Mouse (Mus musculus) MEL (cell line): ENCODE results near the gene Kmt5a. TPM values are rescaled to one million over a fixed set of nuclear protein-coding genes. Genes with fewer than 3 reads are reported as not detected.
A peak's percentile ranks its signal among the peaks of the same experiment; 100 is the strongest.

Experiments used
- DNase-seq: peaks from one replicate; pipeline ENCODE4 v3.0.0; 2011; ENCODE audit warnings: low read depth, low spot score
- H3K27ac ChIP-seq: 2 replicates; pipeline ENCODE4 v1.5.1; 2012; ENCODE audit warnings: low read depth, mild to moderate bottlenecking, control low read depth, low read length, moderate library complexity; ENCODE audit not compliant: control insufficient read depth
- H3K27me3 ChIP-seq, 2 experiments: fragments of 150-350 bp in 1 of 2; sonication (generic) in 1 of 2; 2 replicates each; pipeline ENCODE4 v1.6.1; 2012; ENCODE audit warnings: low read length in 2 of 2, mild to moderate bottlenecking in 2 of 2, improper control_type of control experiment in 1 of 2, moderate library complexity in 1 of 2; ENCODE audit not compliant: insufficient read depth in 2 of 2, control insufficient read depth in 1 of 2
- H3K36me3 ChIP-seq, 2 experiments: 2 replicates each; pipeline ENCODE4 v1.6.1; 2012 to 2014; ENCODE audit warnings: low read length in 2 of 2, improper control_type of control experiment in 1 of 2, inconsistent platforms in 1 of 2, mild to moderate bottlenecking in 1 of 2; ENCODE audit not compliant: insufficient read depth in 2 of 2, control insufficient read depth in 1 of 2
- H3K4me1 ChIP-seq, 2 experiments: fragments of 150-350 bp in 1 of 2; sonication (generic) in 1 of 2; 2 replicates each; pipeline ENCODE4 v1.6.1; 2012; ENCODE audit warnings: low read length in 2 of 2, improper control_type of control experiment in 1 of 2, mild to moderate bottlenecking in 1 of 2; ENCODE audit not compliant: insufficient read depth in 2 of 2, control insufficient read depth in 1 of 2
- H3K4me3 ChIP-seq, 2 experiments: fragments of 150-350 bp in 1 of 2; sonication (generic) in 1 of 2; 2 replicates each; pipeline ENCODE4 v1.5.1; 2012; ENCODE audit warnings: low read depth in 2 of 2, low read length in 2 of 2, mild to moderate bottlenecking in 2 of 2, moderate library complexity in 2 of 2, control low read depth in 1 of 2, improper control_type of control experiment in 1 of 2; ENCODE audit not compliant: control insufficient read depth in 1 of 2, insufficient read depth in 1 of 2
- H3K79me2 ChIP-seq: 2 replicates; pipeline ENCODE4 v1.6.1; 2012; ENCODE audit warnings: mild to moderate bottlenecking, low read length, moderate library complexity; ENCODE audit not compliant: control insufficient read depth, poor library complexity, insufficient read depth
- H3K9ac ChIP-seq: 2 replicates; pipeline ENCODE4 v1.6.1; 2012; ENCODE audit warnings: low read depth, mild to moderate bottlenecking, control low read depth, low read length, moderate library complexity; ENCODE audit not compliant: control insufficient read depth, poor library complexity, severe bottlenecking
- H3K9me3 ChIP-seq: fragments of 150-350 bp; sonication (generic); replicated peaks from 2 replicates; pipeline ENCODE4 v1.6.1; 2012; ENCODE audit warnings: mild to moderate bottlenecking, low read length, improper control_type of control experiment, moderate library complexity; ENCODE audit not compliant: insufficient read depth
- BHLHE40 ChIP-seq: IDR thresholded peaks from 2 replicates; pipeline ENCODE4 v1.6.1; 2012; ENCODE audit warnings: low read depth, mild to moderate bottlenecking, inconsistent platforms, low read length, improper control_type of control experiment, borderline replicate concordance
- CHD2 ChIP-seq: IDR thresholded peaks from 2 replicates; pipeline ENCODE4 v1.6.1; 2011; ENCODE audit warnings: low read length, improper control_type of control experiment
- CTCF ChIP-seq, 3 experiments: IDR thresholded peaks in 2 of 3; conservative IDR thresholded peaks in 1 of 3; 2 replicates each; pipeline ENCODE4 v1.5.1; 2011 to 2012; ENCODE audit warnings: low read length in 3 of 3, low read depth in 2 of 3, mild to moderate bottlenecking in 2 of 3, improper control_type of control experiment in 1 of 3, inconsistent platforms in 1 of 3, mixed read lengths in 1 of 3, moderate library complexity in 1 of 3; ENCODE audit not compliant: control insufficient read depth in 1 of 3, insufficient read depth in 1 of 3, poor library complexity in 1 of 3, severe bottlenecking in 1 of 3
- EP300 ChIP-seq, 2 experiments: IDR thresholded peaks; 2 replicates each; pipeline ENCODE4 v1.6.1; 2011; ENCODE audit warnings: improper control_type of control experiment in 2 of 2, low read length in 2 of 2, low read depth in 1 of 2, mild to moderate bottlenecking in 1 of 2
- ETS1 ChIP-seq: IDR thresholded peaks from 2 replicates; pipeline ENCODE4 v1.6.1; 2012; ENCODE audit warnings: low read depth, mild to moderate bottlenecking, inconsistent platforms, low read length, improper control_type of control experiment, moderate library complexity
- GABPA ChIP-seq: IDR thresholded peaks from 2 replicates; pipeline ENCODE4 v1.6.1; 2012; ENCODE audit warnings: low read depth, mild to moderate bottlenecking, inconsistent platforms, low read length, improper control_type of control experiment, moderate library complexity
- GATA1 ChIP-seq: IDR thresholded peaks from 2 replicates; pipeline ENCODE4 v1.6.1; 2011; ENCODE audit warnings: low read depth, low read length, improper control_type of control experiment
- KAT2A ChIP-seq: conservative IDR thresholded peaks from 2 replicates; pipeline ENCODE4 v1.6.1; 2012; ENCODE audit warnings: low read depth, low read length, improper control_type of control experiment, inconsistent platforms
- MAFK ChIP-seq: IDR thresholded peaks from 2 replicates; pipeline ENCODE4 v1.6.1; 2011; ENCODE audit warnings: low read depth, mild to moderate bottlenecking, low read length, improper control_type of control experiment, borderline replicate concordance
- MAX ChIP-seq: IDR thresholded peaks from 2 replicates; pipeline ENCODE4 v1.6.1; 2011; ENCODE audit warnings: low read length, improper control_type of control experiment
- MAZ ChIP-seq: IDR thresholded peaks from 2 replicates; pipeline ENCODE4 v1.6.1; 2012; ENCODE audit warnings: low read depth, mild to moderate bottlenecking, inconsistent platforms, low read length, improper control_type of control experiment
- MEF2A ChIP-seq: IDR thresholded peaks from 2 replicates; pipeline ENCODE4 v1.6.1; 2014; ENCODE audit warnings: low read depth, mild to moderate bottlenecking, inconsistent platforms, low read length, improper control_type of control experiment; ENCODE audit not compliant: poor library complexity, insufficient replicate concordance, severe bottlenecking; ENCODE audit errors: extremely low read depth
- MYB ChIP-seq: IDR thresholded peaks from 2 replicates; pipeline ENCODE4 v1.6.1; 2011; ENCODE audit warnings: mild to moderate bottlenecking, low read depth, low read length, improper control_type of control experiment
- MYC ChIP-seq: IDR thresholded peaks from 2 replicates; pipeline ENCODE4 v1.6.1; 2011; ENCODE audit warnings: low read depth, mild to moderate bottlenecking, low read length, improper control_type of control experiment, moderate library complexity
- NELFE ChIP-seq: IDR thresholded peaks from 2 replicates; pipeline ENCODE4 v1.6.1; 2011; ENCODE audit warnings: low read depth, low read length, improper control_type of control experiment
- NRF1 ChIP-seq: IDR thresholded peaks from 2 replicates; pipeline ENCODE4 v1.6.1; 2014; ENCODE audit warnings: low read depth, mild to moderate bottlenecking, inconsistent platforms, low read length, improper control_type of control experiment, moderate library complexity; ENCODE audit not compliant: poor library complexity, insufficient read depth, severe bottlenecking
- POLR2AphosphoS5 ChIP-seq: IDR thresholded peaks from 2 replicates; pipeline ENCODE4 v1.6.1; 2012; ENCODE audit warnings: low read depth, borderline replicate concordance, mild to moderate bottlenecking, inconsistent platforms, low read length, moderate library complexity, mixed read lengths
- SMC3 ChIP-seq: IDR thresholded peaks from 2 replicates; pipeline ENCODE4 v1.6.1; 2011; ENCODE audit warnings: low read depth, low read length, improper control_type of control experiment
- TBP ChIP-seq: IDR thresholded peaks from 2 replicates; pipeline ENCODE4 v1.8.0; 2011; ENCODE audit warnings: low read depth, low read length, improper control_type of control experiment
- UBTF ChIP-seq: IDR thresholded peaks from 2 replicates; pipeline ENCODE4 v1.6.1; 2012; ENCODE audit warnings: low read depth, mild to moderate bottlenecking, inconsistent platforms, low read length, improper control_type of control experiment, moderate library complexity, borderline replicate concordance; ENCODE audit not compliant: insufficient read depth
- USF1 ChIP-seq: IDR thresholded peaks from 2 replicates; pipeline ENCODE4 v1.6.1; 2014; ENCODE audit warnings: low read depth, mild to moderate bottlenecking, inconsistent platforms, low read length, improper control_type of control experiment, moderate library complexity
- ZKSCAN1 ChIP-seq: IDR thresholded peaks from 2 replicates; pipeline ENCODE4 v1.6.1; 2012; ENCODE audit warnings: low read depth, mild to moderate bottlenecking, inconsistent platforms, low read length, improper control_type of control experiment, moderate library complexity
- ZNF384 ChIP-seq: IDR thresholded peaks from 2 replicates; pipeline ENCODE4 v1.6.1; 2012; ENCODE audit warnings: low read depth, mild to moderate bottlenecking, inconsistent platforms, low read length, improper control_type of control experiment
- polyA plus RNA-seq, 2 experiments: library from polyadenylated mRNA; stranded (reverse) in 1 of 2; unstranded in 1 of 2; fragments of >175 nt in 1 of 2; fragments of >200 nt in 1 of 2; gene quantifications; 2 replicates each; pipeline versions ENCODE4 v1.2.1 to v1.2.4; 2012; ENCODE audit warnings: low replicate concordance in 2 of 2, low read depth in 1 of 2; ENCODE audit not compliant: insufficient read length in 2 of 2, insufficient read depth in 1 of 2, missing spikeins in 1 of 2
- total RNA-seq: library from RNA; depleted of rRNA; stranded (reverse); fragments of 300-350 nt; gene quantifications from 2 replicates; pipeline ENCODE4 v1.2.3, GENCODE M21; 2012

Gene Kmt5a
- total and polyA plus RNA-seq, 3 experiments, result 88.6 to 243 (median 110) TPM

DNA sequence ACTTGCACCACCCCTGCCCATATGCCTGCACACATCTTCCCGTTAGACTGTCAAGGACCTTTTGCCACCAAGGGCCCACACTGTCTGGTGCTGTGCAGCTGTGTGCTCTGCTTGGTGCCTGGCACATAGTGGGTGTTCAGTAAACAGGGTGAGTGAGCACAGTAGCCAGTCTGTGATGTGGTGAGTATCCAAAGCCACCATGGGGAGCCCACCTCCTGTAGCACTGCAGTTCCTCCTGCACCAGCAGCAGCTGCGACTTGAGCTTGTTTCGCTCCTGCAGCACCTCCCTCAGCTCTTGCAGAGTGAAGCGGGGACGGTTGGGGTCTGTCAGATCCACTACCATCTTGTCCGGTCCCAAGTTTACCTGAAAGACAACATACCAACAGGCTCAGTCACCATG is 29.8 kb downstream of the Kmt5a start:
- Histone ChIP-seq H3K36me3 (no peaks in the 10 kb centered on the region), H3K27me3 (no peaks in the 10 kb centered on the region), H3K27ac (no peak overlapping the region), H3K9ac (no peak overlapping the region), H3K4me1 (0 out of 4 replicates have a peak, but pooled peaks cover 0 to 2% of the 10 kb centered on the region in 2 experiments), H3K79me2 (no peaks in the 10 kb centered on the region), H3K9me3 (no peaks in the 10 kb centered on the region), H3K4me3 (no peak overlapping the region)
- no peak for DNase-seq
- no peak for TF ChIP-seq GABPA
- TF ChIP-seq KAT2A, result no peak
- no peak for TF ChIP-seq MAZ
- TF ChIP-seq ZKSCAN1, result no peak
- TF ChIP-seq ETS1, result no peak

DNA sequence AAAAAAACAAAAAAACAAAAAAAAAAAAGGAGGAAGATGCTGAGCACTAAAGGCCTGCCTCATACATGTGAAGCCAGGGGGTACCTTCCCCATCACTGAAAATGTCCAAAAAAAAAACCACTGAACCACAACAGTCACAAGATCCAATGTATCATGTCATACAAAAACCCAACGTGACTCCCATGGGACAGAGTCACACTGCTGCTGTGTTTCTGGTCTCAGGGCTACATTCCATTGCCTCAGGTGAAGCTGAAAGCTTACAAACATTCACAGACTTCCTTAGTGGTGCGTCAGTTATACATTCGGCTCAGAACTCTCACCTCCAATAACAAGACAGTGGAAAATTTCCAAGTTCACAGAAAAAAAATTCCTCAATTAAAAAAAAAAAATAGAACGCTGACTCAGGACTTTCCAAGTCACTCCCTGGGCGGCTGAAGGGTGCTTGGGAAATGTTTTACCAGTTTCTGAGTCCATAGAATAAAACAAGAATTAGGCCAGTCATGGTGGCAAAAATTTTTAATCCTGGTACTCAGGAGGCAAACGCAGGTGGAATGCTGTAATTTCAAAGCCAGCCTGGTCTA is 31.0 kb downstream of the Kmt5a start:
- H3K79me2 ChIP-seq, result no peaks in the 10 kb centered on the region
- H3K4me1 ChIP-seq, result no peaks in the 10 kb centered on the region
- H3K9ac ChIP-seq, result no peak overlapping the region
- TF ChIP-seq MAFK, result peak; percentile 63; the same call in 1 of the 2 replicates
- TF ChIP-seq POLR2AphosphoS5, result no peak
- no peaks in the 10 kb centered on the region for H3K9me3 ChIP-seq
- H3K4me3 ChIP-seq, result no peak overlapping the region
- no peaks in the 10 kb centered on the region for H3K36me3 ChIP-seq
- H3K27ac ChIP-seq, result no peak overlapping the region
- DNase-seq, result no peak
- no peaks in the 10 kb centered on the region for H3K27me3 ChIP-seq

DNA sequence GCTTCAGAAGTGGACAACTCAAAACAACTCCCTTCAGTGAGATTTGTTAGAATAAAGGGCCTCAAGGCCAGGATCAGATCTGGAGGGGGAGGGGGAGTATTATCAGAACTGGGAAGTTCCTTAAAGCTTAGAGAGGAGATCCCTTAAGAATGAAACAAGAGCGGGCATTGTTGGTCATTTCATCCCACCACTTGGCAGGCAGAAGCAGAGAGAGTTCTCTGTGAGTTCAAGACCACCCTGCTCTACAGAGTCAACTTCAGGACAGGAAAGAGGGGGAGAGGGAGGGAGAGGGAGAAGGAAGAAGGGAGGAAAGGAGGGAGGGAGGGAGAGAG is 39.1 kb downstream of the Kmt5a start:
- H3K36me3 ChIP-seq, result peaks cover 0 to 2% of the 10 kb centered on the region in 2 experiments; a peak in 1 of 4 replicates
- H3K4me1 ChIP-seq, result peaks cover 0 to 20% of the 10 kb centered on the region in 2 experiments; a peak in 2 of 4 replicates
- H3K27me3 ChIP-seq, result no peaks in the 10 kb centered on the region
- H3K79me2 ChIP-seq, result peaks cover 12% of the 10 kb centered on the region
- peak overlapping the region; percentile 51 to 55 for H3K4me3 ChIP-seq
- no peaks in the 10 kb centered on the region for H3K9me3 ChIP-seq
- H3K9ac ChIP-seq, result peak overlapping the region; percentile 67
- DNase-seq, result no peak
- H3K27ac ChIP-seq, result peak overlapping the region; percentile 60
- 0 out of 2 replicates have a peak, but pooled peaks have one; percentile 28 for TF ChIP-seq GATA1
- TF ChIP-seq CHD2, result peak; percentile 49
- no peak for TF ChIP-seq USF1
- no peak for TF ChIP-seq ZNF384
- no peak for TF ChIP-seq MAZ
- no peak for TF ChIP-seq MYB
- TF ChIP-seq MYC, result no peak
- TF ChIP-seq BHLHE40, result no peak
- no peak for TF ChIP-seq MAFK
- TF ChIP-seq MAX, result no peak
- no peak for TF ChIP-seq MEF2A
- TF ChIP-seq SMC3, result no peak
- TF ChIP-seq ZKSCAN1, result no peak
- no peak for TF ChIP-seq NRF1
- no peak for TF ChIP-seq CTCF (IDR thresholded peaks at IDR 0.05 in 2 of 3, conservative IDR thresholded peaks at IDR 0.05 in 1 of 3; ENCODE audit: control insufficient read depth in 1 of 3, insufficient read depth in 1 of 3, low read depth in 2 of 3, low read length in 3 of 3, poor library complexity in 1 of 3, severe bottlenecking in 1 of 3)
- no peak; the same call in 1 of the 2 replicates for TF ChIP-seq TBP
- peak in 1 of 2 experiments; percentile 8; a peak in 1 of 4 replicates for TF ChIP-seq EP300 (IDR thresholded peaks at IDR 0.05; ENCODE audit: low read depth in 1 of 2, low read length in 2 of 2)
- no peak for TF ChIP-seq NELFE
- TF ChIP-seq UBTF, result no peak
- TF ChIP-seq, all 39 proteins: peak for 3
